Mouse (Mus musculus) brain, embryonic 14.5 days (tissue): ENCODE measurements around the gene Frmd4b.
"Not testable (repeated sequence)": the region's sequence is repeated elsewhere in the genome, so short reads cannot be mapped to it uniquely, and the experiment has no call there.

ENCODE experiments used
- CTCF ChIP-seq: fragments of 200-500 bp; IDR thresholded peaks from 2 replicates; pipeline ENCODE4 v1.5.1; 2012; ENCODE audit warnings: inconsistent platforms, mild to moderate bottlenecking, moderate library complexity, borderline replicate concordance; ENCODE audit not compliant: insufficient read depth, insufficient read length; ENCODE audit errors: extremely low read depth
- POLR2A ChIP-seq: fragments of 200-500 bp; IDR thresholded peaks from 2 replicates; pipeline ENCODE4 v1.6.1; 2012; ENCODE audit warnings: mild to moderate bottlenecking, inconsistent platforms, borderline replicate concordance; ENCODE audit not compliant: poor library complexity, insufficient read depth, insufficient read length, severe bottlenecking; ENCODE audit errors: extremely low read depth

GRCm38 (mm10) chr6:97357606-97358005 lies 259.7 kb downstream of the Frmd4b start:
- TF ChIP-seq CTCF, POLR2A: not testable (repeated sequence)
